Mouse (Mus musculus): ENCODE measurements around the gene Dnah14. TPM values are rescaled to one million over a fixed set of nuclear protein-coding genes. Genes with fewer than 3 reads are reported as not detected.

Gene Dnah14
- total and polyA plus RNA-seq, 2 experiments from 2014 or later: under 0.01 to 0.70 TPM

DNA sequence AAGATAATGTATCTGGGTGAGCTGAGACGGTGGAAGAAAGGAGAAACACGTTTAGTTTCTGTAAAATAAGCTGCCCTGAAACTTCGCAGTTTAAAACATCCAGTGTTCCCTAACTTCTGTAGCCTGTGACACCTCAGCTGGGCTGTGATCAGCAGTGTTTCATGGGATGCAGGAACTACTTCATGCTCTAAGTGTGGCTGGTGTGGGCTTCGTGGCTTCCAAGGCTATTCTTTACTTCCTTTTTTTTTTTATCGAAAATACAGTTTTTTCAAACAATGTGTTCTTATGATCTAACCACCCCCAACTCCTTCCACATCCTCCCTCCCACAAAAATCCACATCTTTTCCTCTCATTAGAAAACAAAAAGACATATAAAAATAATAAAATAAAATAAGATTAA lies 20.9 kb upstream of the Dnah14 start:
- WGBS: 81% methylated on average over 5 of the region's 5 CpGs

DNA sequence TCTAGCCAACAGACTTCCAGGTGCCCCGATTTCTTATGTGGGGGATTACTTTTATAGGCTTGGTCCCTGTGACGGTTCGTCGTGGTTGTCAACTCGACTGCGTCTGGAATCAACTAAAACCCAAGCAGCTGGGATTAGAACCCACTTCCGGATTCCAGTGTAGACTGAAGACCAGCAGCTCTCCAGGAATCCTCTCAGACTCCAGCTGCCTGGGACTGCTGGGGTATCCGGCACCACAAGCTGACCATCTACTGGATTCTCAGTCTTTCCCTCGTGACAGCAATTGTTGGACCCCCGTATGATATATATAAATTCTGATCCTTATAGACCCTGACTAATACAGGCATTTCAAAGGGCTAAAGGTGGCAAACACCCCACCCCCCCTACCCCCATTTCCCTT lies 16.7 kb upstream of the Dnah14 start:
- DNase-seq (ENCODE audit: low spot score) (no peak), ATAC-seq (ENCODE audit: low FRiP score) (no peak)
- WGBS: 66% methylated on average over 10 of the region's 10 CpGs
- Histone ChIP-seq H3K27me3 (ENCODE audit: insufficient read depth, low read length) (no peaks in the 10 kb centered on the region), H3K27ac (ENCODE audit: low read depth, low read length) (no peak overlapping the region), H3K9ac (replicated peaks; ENCODE audit: low read length, poor library complexity, severe bottlenecking) (no peak overlapping the region), H3K36me3 (ENCODE audit: insufficient read depth, low read length) (no peaks in the 10 kb centered on the region), H3K9me3 (ENCODE audit: low read length) (no peaks in the 10 kb centered on the region), H3K4me1 (ENCODE audit: insufficient read depth, low read length) (no peaks in the 10 kb centered on the region), H3K4me3 (ENCODE audit: low read depth, low read length) (no peak overlapping the region), H3K4me2 (ENCODE audit: low read depth, low read length, poor library complexity, severe bottlenecking) (no peak overlapping the region)
- no peak for TF ChIP-seq CTCF (IDR thresholded peaks at IDR 0.05)

More for the DNA sequence above, 20.9 kb upstream of the Dnah14 start:
- H3K9ac ChIP-seq (replicated peaks; ENCODE audit: low read length, poor library complexity, severe bottlenecking): no peak overlapping the region
- H3K9me3 ChIP-seq (ENCODE audit: low read length): no peaks in the 10 kb centered on the region
- no peaks in the 10 kb centered on the region for H3K36me3 ChIP-seq (ENCODE audit: insufficient read depth, low read length)
- no peak overlapping the region for H3K4me3 ChIP-seq (ENCODE audit: low read depth, low read length)
- no peaks in the 10 kb centered on the region for H3K27me3 ChIP-seq (ENCODE audit: insufficient read depth, low read length)
- TF ChIP-seq CTCF (IDR thresholded peaks at IDR 0.05): no peak
- H3K4me1 ChIP-seq (ENCODE audit: insufficient read depth, low read length): no peaks in the 10 kb centered on the region
- no peak overlapping the region for H3K4me2 ChIP-seq (ENCODE audit: low read depth, low read length, poor library complexity, severe bottlenecking)
- DNase-seq (ENCODE audit: low spot score) (no peak), ATAC-seq (ENCODE audit: low FRiP score) (no peak)
- no peak overlapping the region for H3K27ac ChIP-seq (ENCODE audit: low read depth, low read length)

DNA sequence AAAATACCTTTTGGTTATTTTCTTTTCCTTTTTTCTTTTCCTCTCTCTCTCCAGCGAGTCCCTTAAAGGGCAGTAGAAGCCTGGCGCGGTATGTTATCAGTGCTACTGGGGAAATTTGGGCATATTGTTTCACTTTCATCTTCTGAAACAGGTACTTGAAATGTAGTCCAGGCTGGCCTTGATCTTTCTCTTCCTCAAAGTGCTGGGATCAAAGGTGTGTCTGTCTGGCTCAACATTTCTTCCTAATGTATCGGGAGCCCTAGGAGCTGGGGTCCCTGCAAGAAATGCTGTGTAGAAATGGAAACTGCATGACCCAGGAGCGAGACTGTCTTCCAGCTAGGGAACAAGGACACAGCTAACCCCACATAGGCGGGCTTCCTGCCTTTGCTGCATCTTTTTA lies 16.0 kb upstream of the Dnah14 start:
- Histone ChIP-seq H3K9me3 (ENCODE audit: low read length) (no peaks in the 10 kb centered on the region), H3K4me2 (ENCODE audit: low read depth, low read length, poor library complexity, severe bottlenecking) (no peak overlapping the region), H3K27me3 (ENCODE audit: insufficient read depth, low read length) (no peaks in the 10 kb centered on the region), H3K36me3 (ENCODE audit: insufficient read depth, low read length) (no peaks in the 10 kb centered on the region), H3K27ac (ENCODE audit: low read depth, low read length) (no peak overlapping the region), H3K4me3 (ENCODE audit: low read depth, low read length) (no peak overlapping the region), H3K4me1 (ENCODE audit: insufficient read depth, low read length) (no peaks in the 10 kb centered on the region), H3K9ac (replicated peaks; ENCODE audit: low read length, poor library complexity, severe bottlenecking) (no peak overlapping the region)
- WGBS: 80% methylated on average over 6 of the region's 6 CpGs
- ATAC-seq (ENCODE audit: low FRiP score): no peak
- TF ChIP-seq CTCF (IDR thresholded peaks at IDR 0.05): no peak
- no peak for DNase-seq (ENCODE audit: low spot score)

DNA sequence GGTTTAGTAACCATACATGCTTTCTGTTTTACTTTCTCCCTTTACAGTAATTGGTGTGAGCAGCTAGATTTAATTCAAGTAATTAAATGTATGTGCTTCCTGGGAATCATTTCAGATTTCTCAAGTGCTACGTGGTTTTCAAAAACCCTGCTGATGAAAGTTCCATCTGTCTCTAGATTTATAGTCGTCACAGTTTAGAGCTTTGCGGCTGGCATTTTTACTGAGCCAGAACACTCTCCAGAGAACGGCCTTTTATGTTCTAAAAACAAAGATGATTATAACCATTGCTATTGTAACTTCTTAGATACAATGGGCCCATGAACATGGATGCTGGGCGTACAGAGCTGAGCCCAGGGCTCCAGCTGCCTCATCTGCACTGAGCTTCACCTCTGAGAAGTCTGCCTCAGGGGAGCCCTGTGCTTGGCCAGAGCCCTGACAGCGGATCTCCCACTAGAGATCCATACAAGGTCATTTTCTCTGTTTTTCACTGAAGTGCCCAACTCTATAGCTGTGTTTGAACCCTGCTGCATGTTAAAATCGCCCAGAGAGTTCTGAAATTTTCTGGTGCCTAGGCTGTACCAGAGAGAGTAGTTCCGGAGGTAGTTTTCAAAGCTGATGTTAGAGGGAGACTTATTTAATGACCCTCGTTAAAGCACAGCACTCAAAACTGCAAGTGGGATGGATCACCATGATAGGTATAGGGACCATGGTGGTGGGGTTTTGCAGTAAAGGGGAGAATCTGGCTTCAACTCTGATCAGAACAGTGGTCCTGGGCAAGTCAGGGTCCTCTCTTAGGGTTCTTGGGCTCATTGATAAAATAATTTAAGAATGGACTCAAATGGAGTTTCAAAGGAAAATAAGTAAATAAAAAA lies 15.2 kb upstream of the Dnah14 start:
- no peaks in the 10 kb centered on the region for H3K4me1 ChIP-seq (ENCODE audit: insufficient read depth, low read length)
- TF ChIP-seq CTCF (IDR thresholded peaks at IDR 0.05): no peak
- 50% methylated on average over 9 of the region's 9 CpGs for WGBS
- no peak overlapping the region for H3K4me2 ChIP-seq (ENCODE audit: low read depth, low read length, poor library complexity, severe bottlenecking)
- no peak overlapping the region for H3K27ac ChIP-seq (ENCODE audit: low read depth, low read length)
- ATAC-seq (ENCODE audit: low FRiP score) (no peak), DNase-seq (ENCODE audit: low spot score) (no peak)
- no peak overlapping the region for H3K4me3 ChIP-seq (ENCODE audit: low read depth, low read length)
- H3K36me3 ChIP-seq (ENCODE audit: insufficient read depth, low read length): no peaks in the 10 kb centered on the region
- H3K9ac ChIP-seq (replicated peaks; ENCODE audit: low read length, poor library complexity, severe bottlenecking): no peak overlapping the region
- no peaks in the 10 kb centered on the region for H3K27me3 ChIP-seq (ENCODE audit: insufficient read depth, low read length)
- no peaks in the 10 kb centered on the region for H3K9me3 ChIP-seq (ENCODE audit: low read length)

DNA sequence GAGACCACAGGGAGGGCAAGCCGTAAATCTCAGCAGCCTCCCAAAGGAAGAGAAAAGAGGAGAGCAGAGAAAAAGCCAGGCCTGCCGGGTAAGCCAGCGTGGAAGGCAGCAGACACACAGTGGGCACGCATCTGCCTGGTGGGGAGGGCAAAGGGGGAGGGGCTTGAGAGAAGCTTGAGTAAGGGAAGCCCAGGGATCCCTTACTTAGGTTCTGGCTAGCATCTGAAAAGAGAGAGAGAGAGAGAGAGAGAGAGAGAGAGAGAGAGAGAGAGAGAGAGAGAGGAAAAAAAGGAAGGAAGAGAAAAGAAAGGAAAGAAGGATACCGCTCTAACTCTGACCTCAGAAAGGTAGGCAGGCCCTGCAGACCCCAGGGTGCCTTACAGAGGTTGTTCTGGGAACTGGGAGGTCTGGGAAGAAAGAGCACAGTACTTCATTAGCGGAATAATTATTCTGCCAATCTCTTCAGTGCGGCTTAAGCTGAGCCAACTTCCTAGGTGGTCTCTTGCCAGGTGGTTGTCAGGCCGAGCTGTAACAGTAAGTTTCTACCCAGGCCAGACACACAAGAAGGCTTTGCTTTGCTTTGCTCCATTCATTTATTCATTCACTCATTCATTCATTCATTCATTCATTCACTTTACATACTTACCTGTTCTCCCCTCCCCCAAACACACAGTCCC lies 14.5 kb upstream of the Dnah14 start:
- TF ChIP-seq CTCF (IDR thresholded peaks at IDR 0.05): no peak
- no peaks in the 10 kb centered on the region for H3K9me3 ChIP-seq (ENCODE audit: low read length)
- H3K4me1 ChIP-seq (ENCODE audit: insufficient read depth, low read length): no peaks in the 10 kb centered on the region
- no peak overlapping the region for H3K27ac ChIP-seq (ENCODE audit: low read depth, low read length)
- WGBS: 20% methylated on average over 8 of the region's 8 CpGs
- no peaks in the 10 kb centered on the region for H3K36me3 ChIP-seq (ENCODE audit: insufficient read depth, low read length)
- H3K4me2 ChIP-seq (ENCODE audit: low read depth, low read length, poor library complexity, severe bottlenecking): no peak overlapping the region
- no peak overlapping the region for H3K9ac ChIP-seq (replicated peaks; ENCODE audit: low read length, poor library complexity, severe bottlenecking)
- no peak for ATAC-seq (ENCODE audit: low FRiP score)
- peak; percentile 49 for DNase-seq (ENCODE audit: low spot score)
- no peak overlapping the region for H3K4me3 ChIP-seq (ENCODE audit: low read depth, low read length)
- no peaks in the 10 kb centered on the region for H3K27me3 ChIP-seq (ENCODE audit: insufficient read depth, low read length)

DNA sequence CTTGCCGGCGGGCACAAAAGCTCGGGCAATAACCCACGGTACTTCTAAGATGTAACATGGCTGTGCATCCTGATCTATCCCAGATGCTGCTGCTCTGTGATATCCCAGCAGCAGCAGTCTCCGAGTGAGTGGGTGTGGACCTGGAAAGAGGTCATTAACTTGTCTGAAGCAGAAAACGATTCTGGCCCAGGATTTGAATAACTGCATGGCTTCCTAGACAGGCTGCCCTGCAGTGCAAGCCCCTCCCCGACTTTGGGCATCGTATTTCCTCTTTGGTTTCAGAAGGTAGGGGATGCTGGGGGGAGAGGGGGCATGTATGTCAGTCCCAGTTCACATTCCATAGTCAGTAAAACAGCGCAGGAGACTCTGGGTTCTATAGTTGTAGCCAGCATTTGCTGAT lies 6.9 kb upstream of the Dnah14 start:
- TF ChIP-seq CTCF (IDR thresholded peaks at IDR 0.05): no peak
- no peaks in the 10 kb centered on the region for H3K4me1 ChIP-seq (ENCODE audit: insufficient read depth, low read length)
- DNase-seq (ENCODE audit: low spot score): no peak
- H3K27ac ChIP-seq (ENCODE audit: low read depth, low read length): no peak overlapping the region
- no peak overlapping the region for H3K4me2 ChIP-seq (ENCODE audit: low read depth, low read length, poor library complexity, severe bottlenecking)
- ATAC-seq (ENCODE audit: low FRiP score): no peak
- 73% methylated on average over 9 of the region's 9 CpGs for WGBS
- no peaks in the 10 kb centered on the region for H3K9me3 ChIP-seq (ENCODE audit: low read length)
- H3K27me3 ChIP-seq (ENCODE audit: insufficient read depth, low read length): no peaks in the 10 kb centered on the region
- H3K4me3 ChIP-seq (ENCODE audit: low read depth, low read length): no peak overlapping the region
- H3K9ac ChIP-seq (replicated peaks; ENCODE audit: low read length, poor library complexity, severe bottlenecking): no peak overlapping the region
- no peaks in the 10 kb centered on the region for H3K36me3 ChIP-seq (ENCODE audit: insufficient read depth, low read length)
